Mouse (Mus musculus): ENCODE measurements at regions not wholly inside any gene's neighbourhood (a gene's known extent, or its start where the extent isn't known, plus 50 kb on each side); places are given as distances from the start of the nearest gene placed in this dataset.

- DNase-seq (ENCODE audit: low spot score in 2 of 2), result no peak
These were observed 50.6 kb upstream of the Prr23a1 start for GRCm38 (mm10) chr9:98791709-98792108.

- DNase-seq (ENCODE audit: low spot score in 2 of 2), result no peak
These were observed 68.6 kb upstream of the Prr23a1 start for GRCm38 (mm10) chr9:98773651-98774185.

DNA sequence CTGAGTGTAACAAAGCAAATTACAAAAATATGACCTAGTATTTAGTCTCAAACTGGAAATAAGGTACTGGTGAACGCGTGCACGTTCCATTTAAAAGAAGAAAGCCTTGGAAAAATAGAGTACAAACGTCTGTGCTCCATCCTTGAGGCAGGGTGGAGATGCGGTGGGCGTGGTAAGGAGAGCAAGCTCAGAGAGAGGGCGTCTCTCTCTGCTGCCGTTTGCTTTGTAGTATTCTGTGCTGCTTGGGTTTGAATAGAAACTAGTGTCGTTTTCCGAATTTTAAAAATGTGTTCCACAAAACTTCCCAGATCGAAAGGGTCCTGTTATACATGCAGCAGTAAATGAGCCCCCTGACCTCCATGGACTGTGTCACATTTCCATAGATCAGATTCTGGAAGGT, 69.1 kb upstream of the Prr23a1 start:
- no peak for DNase-seq (ENCODE audit: low spot score in 2 of 2)

DNA sequence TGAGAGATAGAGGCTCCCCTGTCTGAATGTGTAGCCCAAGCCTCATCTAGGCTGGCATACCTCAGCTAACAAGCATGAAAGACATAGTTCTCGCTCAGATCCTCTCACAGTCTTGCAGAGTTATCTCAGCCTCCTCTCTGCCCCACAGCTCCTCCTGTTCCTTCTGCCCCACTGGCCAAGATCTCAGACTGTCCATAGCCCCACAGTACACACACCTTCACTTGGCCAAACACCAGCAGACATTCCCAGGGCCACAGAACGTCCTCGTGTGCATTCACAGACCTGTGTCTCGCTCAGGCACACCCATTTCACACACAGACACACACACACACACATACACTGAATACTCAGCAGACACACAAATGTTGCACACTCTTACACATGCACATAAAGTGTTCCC, 87.5 kb upstream of the Prr23a1 start:
- no peak for DNase-seq (ENCODE audit: low spot score in 2 of 2)

- DNase-seq (ENCODE audit: low spot score in 2 of 2), result no peak
These were observed 88.8 kb upstream of the Prr23a1 start for GRCm38 (mm10) chr9:98753356-98753953.

DNA sequence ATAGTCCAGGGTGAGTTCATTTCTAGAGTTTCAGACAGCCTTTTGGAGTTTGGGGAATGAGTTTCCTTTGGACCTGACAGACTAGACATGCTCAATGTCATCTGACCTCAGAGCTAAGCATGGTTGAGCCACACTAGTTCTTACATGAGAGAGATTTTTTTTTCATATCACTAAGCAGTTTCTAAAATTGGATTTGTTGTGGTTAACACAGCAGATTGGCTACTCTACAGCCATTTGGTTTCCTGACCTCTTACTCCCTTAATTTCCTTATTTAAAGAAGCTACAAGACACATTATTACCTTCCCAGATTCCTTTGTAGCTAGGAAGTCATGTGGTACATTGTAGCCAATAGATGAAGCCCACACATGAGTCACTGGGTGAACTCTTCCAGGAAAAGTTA, 98.5 kb upstream of the Prr23a1 start:
- DNase-seq (ENCODE audit: low spot score in 2 of 2), result no peak

- DNase-seq (ENCODE audit: low spot score in 2 of 2), result no peak
These were observed 114.9 kb upstream of the Prr23a1 start for GRCm38 (mm10) chr9:98727276-98727860.

DNA sequence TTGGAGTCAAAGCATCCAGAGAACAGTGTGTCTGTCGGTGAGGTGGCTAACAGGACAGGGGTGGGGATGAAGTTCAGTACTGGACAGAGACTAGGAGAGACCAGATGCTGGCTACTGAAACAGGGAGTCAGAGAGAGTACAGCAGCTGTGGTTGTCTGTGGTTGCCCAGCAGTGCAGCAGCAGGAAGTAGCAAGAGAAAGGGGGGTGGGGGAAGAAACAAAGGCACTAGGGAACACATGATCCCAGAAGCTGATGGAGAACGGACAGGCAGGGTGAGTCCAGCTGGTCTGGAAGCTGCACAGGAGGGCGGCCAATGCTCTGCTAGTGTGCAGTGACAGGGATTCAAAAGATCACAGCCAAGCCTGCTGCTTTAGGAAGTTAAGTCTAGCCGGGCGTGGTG, 115.7 kb upstream of the Prr23a1 start:
- DNase-seq (ENCODE audit: low spot score in 2 of 2), result no peak

GRCm38 (mm10) chr9:98722885-98723284, 119.4 kb upstream of the Prr23a1 start:
- no peak for DNase-seq (ENCODE audit: low spot score in 2 of 2)

GRCm38 (mm10) chr9:98721381-98721780, 119.9 kb upstream of the Mrps22 start:
- no peak for DNase-seq (ENCODE audit: low spot score in 2 of 2)

- no peak for DNase-seq (ENCODE audit: low spot score in 2 of 2)
These were observed 116.3 kb upstream of the Mrps22 start for GRCm38 (mm10) chr9:98717701-98718270.

DNA sequence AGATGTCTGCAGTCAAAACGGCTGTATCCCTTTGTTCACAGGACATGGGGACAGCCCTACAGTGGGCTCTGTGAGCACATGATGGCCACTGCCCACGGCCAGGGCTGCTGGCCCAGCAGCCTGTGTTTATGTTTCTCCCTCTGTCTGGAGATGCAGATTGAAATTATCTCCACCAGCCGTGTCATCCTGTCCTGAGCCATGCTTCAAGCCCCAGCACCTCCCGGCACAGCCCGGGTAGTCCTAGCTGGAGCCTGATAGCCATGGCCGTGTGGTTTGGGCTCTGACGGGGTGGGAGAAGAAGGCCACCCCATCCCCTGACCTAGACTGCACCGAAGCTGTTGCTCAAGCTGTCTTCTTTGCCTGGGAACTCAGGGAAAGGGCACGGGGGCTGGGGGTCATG, 113.2 kb upstream of the Mrps22 start:
- DNase-seq (ENCODE audit: low spot score in 2 of 2), result no peak

GRCm38 (mm10) chr9:98712826-98713225, 111.4 kb upstream of the Mrps22 start:
- DNase-seq (ENCODE audit: low spot score in 2 of 2), result no peak

- DNase-seq (ENCODE audit: low spot score in 2 of 2), result no peak
These were observed 110.6 kb upstream of the Mrps22 start for GRCm38 (mm10) chr9:98712023-98712563.

- DNase-seq (ENCODE audit: low spot score in 2 of 2), result no peak
These were observed 108.8 kb upstream of the Mrps22 start for GRCm38 (mm10) chr9:98710155-98710710.

DNA sequence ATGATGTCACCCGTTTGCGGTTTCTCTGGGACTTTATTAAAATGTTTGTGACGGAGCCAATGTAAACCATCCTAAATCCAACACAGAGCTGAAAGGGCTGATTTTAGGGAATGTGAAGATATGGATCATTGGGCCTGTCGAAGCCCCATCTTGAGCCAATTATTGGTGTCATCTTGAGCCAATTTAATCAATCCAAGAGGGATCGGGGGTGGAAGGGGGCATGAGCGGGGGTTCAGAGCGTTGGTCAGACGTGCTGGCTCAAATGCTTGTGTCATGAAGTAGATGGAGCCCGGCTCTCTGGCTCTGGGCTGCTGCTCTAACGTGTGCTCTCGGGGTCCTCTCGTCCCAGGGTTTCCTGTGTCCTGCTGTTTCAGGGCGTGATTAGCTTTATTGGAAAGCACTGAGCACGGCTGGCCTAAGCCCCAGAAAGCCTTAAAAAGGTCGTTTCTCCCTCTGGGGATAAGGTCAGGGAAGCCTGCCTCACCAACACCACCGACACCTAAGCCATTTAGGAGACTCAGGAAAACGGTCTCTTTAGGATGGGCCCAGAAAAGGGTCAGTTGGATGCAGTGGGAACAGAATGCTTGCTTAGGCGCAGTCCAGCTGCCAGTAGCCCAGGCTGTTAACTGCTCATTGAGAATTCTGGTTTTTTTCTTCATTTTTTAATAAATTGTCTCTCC, 106.7 kb upstream of the Mrps22 start:
- DNase-seq (ENCODE audit: low spot score in 2 of 2), result no peak

- DNase-seq (ENCODE audit: low spot score in 2 of 2), result no peak
These were observed 106.0 kb upstream of the Mrps22 start for GRCm38 (mm10) chr9:98707491-98707890.

DNA sequence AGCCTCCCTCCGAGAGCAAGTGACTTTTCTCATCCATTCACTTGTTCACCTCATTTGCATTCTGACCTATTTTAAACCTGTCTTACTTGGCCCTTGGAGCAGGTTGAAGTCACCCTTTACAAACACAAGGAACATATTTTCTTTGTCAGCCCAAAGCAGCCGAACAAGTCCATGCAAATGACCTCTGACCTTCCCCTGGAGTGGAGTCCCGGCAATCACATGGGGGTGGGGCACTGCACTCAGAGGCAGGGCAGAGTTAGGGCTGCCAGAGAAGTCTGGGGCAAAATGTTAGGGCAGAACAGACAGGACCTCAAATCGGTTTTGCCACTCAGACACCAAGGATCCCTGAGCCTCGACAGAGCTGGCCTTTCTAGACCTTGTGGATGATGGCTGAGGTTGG, 102.7 kb upstream of the Mrps22 start:
- DNase-seq (ENCODE audit: low spot score in 2 of 2), result no peak

DNA sequence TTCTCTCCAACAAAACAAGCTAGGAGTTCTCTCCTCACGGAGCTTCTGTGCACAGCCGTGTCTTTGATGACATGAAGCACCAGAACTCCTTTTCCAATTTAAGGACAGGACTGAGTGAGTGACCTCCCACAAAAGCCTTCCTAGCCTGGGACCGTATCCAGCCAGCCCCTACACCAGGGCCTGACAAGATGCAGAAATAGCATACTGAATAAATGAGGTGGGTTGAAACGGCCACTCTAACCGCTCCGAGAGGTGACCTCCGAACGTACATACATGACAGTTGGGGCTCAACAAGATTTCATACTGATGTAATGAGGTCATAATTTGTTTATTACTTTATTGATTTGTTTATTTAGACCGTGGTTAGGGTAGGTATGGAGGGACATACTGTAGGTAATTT, 101.9 kb upstream of the Mrps22 start:
- no peak for DNase-seq (ENCODE audit: low spot score in 2 of 2)

- DNase-seq (ENCODE audit: low spot score in 2 of 2), result no peak
These were observed 99.1 kb upstream of the Mrps22 start for GRCm38 (mm10) chr9:98700571-98700970.

DNA sequence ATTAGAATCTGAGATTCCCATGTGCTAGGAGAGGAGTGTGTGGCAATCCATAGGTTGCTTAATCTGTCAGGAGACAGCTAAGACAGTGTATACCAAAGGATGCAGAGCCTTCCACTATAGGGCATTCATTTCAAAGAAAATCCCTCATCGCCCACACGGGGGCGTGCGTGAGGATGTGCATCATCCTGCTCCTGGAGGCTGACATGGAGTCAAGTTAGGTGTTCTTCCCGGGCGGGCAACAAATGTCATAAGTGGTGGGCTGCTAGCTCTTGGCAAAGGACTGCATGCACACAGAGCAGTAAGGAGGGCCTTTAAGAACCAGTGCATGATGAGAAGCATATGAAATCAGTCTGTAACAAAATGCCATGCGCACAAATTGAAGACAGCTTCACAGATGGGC, 95.7 kb upstream of the Mrps22 start:
- DNase-seq (ENCODE audit: low spot score in 2 of 2), result no peak

DNA sequence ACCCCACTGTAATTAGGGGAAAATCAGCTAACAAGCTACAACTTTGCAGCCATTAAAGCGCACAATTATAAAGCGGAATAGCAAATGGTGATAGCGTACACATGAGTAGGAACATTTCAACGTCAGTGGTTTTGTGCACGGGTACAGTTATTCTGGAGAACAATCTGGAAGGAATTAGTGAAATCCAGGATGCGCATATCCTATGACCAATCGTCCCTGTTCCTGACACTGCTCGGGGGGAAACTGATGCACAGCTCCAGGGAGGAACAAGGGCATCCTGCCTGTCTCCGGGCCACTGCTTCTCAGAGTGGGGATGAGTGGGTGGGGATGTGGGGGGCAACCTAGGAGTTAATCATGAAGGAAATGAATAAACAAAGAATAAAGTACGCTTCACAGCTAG, 93.6 kb upstream of the Mrps22 start:
- no peak for DNase-seq (ENCODE audit: low spot score in 2 of 2)

Measured in frontal cortex, postnatal 10 days (tissue).